Mouse (Mus musculus) layer of hippocampus, postnatal 36 days (tissue): Measurements from ENCODE around the gene Nkain2. TPM values are rescaled to one million over a fixed set of nuclear protein-coding genes. Genes with fewer than 3 reads are reported as not detected.
A peak's percentile ranks its signal among the peaks of the same experiment; 100 is the strongest.
"Not testable (repeated sequence)": the region's sequence is repeated elsewhere in the genome, so short reads cannot be mapped to it uniquely, and the experiment has no call there.

ENCODE experiments used
- DNase-seq, 2 experiments: peaks; one replicate each; pipeline ENCODE4 v3.0.0; 2022
- total RNA-seq, 2 experiments: library from RNA; stranded (reverse); gene quantifications; 2 replicates each; pipeline ENCODE4 v1.2.3; 2021

The Nkain2 gene
- total RNA-seq, 2 experiments from 2014 or later = 26.3 to 26.7 TPM

- no peak for DNase-seq
These were observed 832.0 kb downstream of the Nkain2 start for GRCm38 (mm10) chr10:32058251-32058650.

DNA sequence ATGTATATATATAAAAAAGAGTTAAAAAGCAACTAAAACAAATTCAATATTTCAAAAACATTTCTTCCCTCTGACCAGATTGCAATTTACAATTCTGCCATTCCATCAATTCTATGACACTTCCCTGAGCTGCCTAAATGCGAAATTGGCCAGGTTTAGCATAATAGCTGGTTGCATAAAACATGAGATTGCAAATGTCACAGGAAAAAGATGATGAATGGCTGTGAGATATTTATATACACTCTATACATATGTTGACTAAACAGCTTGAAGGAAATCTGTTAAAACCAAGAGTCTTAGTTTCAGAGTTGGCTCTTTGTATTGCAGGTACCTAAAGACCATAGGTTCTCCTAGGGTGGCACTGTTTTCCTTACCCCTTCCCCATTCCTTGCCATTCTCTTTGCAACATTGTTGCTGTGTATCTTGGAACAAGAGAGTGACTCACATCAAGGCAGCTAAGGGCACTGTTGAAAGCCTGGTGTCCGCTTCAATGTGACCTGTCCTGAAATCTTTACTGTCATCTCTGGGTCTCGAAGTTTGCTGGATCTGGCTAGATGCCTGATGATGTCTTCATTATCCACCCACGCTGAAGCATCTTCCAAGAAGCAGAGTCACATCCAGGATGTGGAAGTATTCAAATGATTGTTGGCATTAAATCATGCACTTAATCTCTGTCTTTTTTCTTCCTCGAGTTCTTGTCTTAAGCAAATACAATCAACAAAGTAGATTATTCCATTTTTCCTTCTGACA lies 837.5 kb downstream of the Nkain2 start:
- DNase-seq = no peak

GRCm38 (mm10) chr10:32052045-32052444 lies 838.2 kb downstream of the Nkain2 start:
- DNase-seq = no peak

- DNase-seq = no peak
These were observed 860.3 kb downstream of the Nkain2 start for GRCm38 (mm10) chr10:32029996-32030395.

GRCm38 (mm10) chr10:32018385-32018784 lies 871.9 kb downstream of the Nkain2 start:
- no peak for DNase-seq

DNA sequence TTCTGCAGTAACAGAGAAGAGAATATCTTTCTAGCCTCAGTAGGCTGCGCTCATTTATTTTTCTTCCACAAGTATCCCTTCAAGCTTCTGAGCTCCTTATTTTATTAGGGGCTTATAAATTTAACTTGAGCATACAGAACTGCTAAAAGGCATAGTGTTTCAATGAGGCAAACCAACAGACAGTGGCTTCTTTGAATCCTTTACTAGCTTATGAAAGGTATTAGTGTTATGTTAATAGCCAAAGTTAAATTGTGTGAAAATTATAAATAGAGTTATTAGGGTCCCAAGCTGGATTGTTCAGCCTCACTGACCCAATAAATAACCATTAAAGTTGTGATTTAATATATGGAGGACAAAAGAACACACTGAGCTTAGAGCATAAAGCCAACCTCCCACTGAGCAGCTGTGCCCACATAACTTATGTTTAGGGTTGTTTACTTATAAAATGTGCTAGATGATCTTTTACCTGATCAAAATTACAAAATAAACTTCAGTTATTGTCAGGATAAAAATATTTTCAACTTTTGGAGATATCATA lies 889.0 kb downstream of the Nkain2 start:
- no peak for DNase-seq

- DNase-seq = no peak
These were observed 897.1 kb downstream of the Nkain2 start for GRCm38 (mm10) chr10:31993205-31993604.

GRCm38 (mm10) chr10:31978387-31978786 lies 911.9 kb downstream of the Nkain2 start:
- no peak for DNase-seq

DNA sequence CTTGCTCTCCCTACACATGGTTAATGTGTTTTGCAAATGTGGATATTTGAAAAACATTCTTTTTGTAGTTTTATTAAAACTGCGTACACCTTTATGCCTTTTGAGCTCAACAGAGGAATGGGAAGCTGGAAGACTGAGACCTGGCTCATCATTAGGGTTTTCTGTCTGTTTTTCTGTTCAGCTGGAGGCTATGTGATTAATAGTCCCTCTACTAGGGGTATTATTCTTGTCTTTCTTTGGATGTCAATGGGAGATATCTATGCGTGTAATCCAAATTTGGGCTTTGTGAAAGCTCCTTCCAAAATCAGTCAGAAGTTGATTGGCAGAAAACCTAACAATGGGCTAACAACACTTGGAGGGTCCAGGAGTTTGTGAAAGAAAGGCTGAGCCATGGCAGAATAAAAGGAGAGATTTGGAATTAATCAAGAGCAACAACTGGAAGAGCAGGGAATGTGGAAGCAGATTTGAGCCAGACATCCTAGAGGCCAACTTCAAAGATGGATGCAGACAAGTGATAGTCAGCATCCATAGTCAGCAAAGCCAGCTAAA lies 943.0 kb downstream of the Nkain2 start:
- DNase-seq = no peak

DNA sequence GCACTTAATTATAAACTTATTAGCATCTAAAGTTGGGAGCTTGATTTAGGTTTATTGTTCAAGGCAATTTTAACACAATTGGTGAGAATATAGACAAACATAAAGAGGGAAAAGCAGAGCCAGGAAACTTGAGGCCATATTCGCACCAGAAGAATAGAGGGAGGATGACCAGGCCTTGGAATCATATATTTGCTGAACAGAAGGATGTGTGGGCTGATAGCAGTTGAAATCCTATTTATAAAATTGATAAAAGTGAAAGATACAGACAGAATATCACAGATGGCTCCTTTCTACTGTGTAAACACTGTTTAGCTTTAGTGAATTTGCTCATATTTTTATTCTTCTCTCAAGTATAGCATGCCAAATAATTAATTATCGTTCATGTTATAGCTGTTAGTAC lies 958.3 kb downstream of the Nkain2 start:
- DNase-seq = no peak

DNA sequence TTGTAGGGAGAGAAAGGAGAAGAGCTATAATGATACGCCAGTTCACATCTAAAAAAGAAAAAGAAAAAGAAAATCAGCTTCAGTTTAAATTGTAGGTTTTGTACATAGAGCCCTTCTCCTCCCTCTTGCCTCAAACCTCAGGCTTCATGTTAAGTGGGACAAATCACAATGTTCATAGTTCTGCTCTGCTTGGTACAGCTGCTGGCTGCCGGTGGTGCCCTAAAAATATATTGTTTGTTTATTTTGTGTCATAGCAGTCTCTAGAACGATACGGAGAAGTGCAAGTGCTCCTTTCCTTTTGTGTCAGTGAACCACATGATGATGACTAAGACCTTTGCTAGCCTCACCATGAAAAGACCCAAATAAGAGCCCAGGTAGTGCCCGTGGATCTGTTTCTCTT lies 962.6 kb downstream of the Nkain2 start:
- no peak for DNase-seq

DNA sequence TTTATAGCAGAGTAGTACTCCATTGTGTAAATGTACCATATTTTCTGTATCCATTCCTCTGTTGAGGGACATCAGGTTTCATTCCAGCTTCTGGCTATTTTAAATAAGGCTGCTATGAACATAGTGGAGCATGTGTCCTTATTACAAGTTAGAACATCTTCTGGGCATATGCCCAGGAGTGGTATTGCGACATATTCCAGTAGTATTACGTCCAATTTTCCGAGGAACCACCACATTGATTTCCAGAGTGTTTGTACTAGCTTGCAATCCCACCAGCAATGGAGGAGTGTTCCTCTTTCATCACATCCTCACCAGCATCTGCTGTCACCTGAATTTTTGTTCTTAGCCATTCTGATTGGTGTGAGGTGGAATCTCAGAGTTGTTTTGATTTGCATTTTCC lies 969.4 kb downstream of the Nkain2 start:
- not testable (repeated sequence) for DNase-seq

DNA sequence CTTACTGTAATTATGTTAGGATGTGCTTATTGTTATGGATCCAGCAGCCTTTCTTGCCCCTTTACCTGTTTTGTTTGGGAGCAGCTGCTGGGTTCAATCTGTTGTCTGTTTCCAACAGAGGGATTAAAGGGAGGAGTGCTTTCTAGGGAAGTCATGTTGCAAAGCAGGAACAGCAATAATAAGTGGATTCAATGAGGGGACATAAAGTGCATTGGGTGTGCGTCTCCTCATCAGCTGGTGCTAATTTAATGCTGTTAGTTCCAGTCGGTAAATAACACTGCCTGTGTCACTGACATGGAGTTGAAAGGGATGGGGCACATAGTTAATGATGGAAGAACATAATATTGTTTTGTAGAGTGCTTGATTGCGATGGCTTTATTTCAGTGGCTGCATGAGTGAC lies 982.8 kb downstream of the Nkain2 start:
- DNase-seq = no peak

DNA sequence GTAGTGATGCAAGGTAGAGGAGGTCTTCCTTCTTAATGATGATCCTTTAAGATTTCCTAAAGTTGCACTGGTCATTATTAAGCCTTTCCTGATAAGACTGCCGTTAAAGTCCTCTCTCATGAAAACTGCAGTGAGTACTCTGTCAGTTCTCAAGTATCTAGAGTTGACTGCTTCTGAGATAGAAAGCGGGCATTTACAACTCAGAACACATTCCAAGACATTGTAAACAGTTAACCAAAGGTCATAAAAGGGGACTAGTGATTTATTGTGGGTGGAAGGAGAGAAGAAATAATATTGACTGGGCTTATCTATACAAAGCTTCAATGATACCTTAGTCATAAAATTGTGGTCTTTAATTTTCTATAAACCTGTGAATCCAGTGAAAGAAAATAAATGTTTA lies 990.8 kb downstream of the Nkain2 start:
- no peak for DNase-seq

DNA sequence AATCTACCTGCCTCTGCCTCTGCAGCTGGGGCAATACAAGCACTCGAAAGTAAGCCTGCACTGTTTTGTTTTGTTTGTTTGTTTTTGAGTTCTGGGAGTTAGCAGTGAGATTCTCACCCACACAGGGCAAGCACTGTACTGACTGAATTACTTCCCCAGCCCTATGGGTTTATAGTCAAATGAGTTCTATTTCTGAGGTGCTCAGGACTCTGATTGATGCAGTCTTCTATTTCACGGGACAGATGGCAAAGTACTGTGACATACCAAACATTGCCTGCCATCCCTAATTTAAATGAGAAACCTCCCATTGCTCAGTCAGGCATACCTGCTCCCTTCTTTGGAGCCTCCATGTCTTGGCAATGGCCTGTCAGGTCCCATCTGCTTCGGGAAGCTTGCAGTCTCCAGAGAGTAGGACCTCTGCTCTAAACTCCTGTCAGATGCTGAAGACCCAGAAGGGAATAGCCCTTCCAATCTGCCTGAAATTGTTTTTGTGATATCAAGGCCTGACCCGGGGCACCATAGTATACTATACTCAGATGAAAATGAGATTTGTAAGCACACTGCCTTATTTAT lies 1016.9 kb downstream of the Nkain2 start:
- DNase-seq = no peak

DNA sequence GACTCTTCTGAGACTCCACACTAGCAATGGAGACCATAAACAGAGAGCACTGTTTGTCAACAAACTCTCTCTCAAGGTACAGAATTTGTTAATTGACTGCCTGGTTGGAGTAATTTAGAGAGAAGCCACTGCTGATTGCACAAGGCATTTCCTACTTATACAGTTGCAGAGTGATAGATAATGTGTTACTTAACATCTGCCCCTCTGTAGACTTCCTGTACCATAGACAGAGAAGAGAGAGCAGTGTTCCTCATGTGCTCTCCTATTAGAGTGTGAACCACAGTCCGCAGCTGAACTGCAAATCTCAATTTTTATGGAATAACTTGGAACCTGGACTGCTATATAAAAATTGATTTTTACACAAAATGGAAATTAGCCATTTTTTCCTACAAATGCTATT lies 1022.0 kb downstream of the Nkain2 start:
- DNase-seq = no peak

GRCm38 (mm10) chr10:31827041-31827440 lies 1063.2 kb downstream of the Nkain2 start:
- DNase-seq = no peak

DNA sequence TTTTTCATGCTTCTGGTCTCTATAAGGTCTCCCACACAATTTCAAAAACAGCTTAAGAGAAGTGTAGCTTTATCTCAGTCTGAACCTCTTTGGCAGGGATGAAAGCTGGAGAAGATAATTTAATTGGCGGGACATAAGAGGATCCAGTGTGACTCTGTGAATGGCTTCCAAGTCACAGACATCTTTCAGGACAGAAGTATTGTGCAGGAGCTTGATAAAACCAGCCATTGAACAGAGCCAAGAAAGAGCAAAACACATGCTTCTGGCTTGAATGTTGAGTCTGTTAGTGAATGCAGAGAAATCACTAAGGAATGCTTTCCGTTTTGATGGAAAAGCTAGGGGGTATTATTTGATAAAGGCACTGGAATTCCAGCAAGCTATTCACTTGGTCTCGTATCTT lies 1077.7 kb downstream of the Nkain2 start:
- no peak for DNase-seq

- peak; percentile 35 to 54 for DNase-seq
These were observed 1147.7 kb downstream of the Nkain2 start for GRCm38 (mm10) chr10:31742443-31743057.

DNA sequence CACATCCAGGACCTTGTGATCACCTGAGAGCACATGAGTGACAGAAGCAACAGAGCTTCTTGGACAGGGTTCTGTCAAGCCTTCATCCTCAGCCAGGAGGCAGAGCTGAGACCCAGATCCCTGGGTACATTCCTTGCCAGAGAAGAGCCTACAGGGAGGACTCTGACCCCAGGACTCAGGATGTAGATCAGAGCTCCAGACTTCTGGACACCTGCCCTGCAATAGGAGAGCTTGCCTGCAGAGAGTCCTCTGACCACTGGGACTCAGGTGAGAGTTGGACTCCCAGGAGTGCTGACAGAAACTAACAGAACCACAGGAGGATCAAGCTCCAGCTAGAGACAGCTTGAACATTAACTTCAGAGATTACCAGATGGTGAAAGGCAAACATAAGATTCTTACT lies 1162.2 kb downstream of the Nkain2 start:
- no peak for DNase-seq

DNA sequence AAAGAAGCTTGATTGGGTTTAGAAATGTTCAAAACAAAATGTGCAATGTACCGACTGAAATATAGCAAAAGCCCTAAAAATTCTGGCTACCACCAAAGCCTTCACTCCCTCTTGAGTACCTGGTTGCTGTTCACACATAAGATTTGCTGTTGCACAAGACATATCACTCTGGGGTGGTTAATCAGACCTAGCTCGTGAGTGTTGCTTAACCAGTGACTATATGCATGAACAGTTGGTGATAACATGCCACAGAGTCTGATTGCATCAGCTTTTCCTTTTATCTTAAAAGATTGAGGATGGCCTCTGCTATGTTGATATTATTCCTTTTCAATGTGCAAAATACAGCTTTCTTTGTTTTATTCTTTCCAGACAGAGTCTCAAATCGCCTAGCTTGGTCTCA lies 1243.0 kb downstream of the Nkain2 start:
- no peak for DNase-seq

GRCm38 (mm10) chr10:31646083-31646482 lies 1244.2 kb downstream of the Nkain2 start:
- no peak for DNase-seq
